Mouse (Mus musculus): ENCODE measurements around the gene Glod4.

The Glod4 gene

DNA sequence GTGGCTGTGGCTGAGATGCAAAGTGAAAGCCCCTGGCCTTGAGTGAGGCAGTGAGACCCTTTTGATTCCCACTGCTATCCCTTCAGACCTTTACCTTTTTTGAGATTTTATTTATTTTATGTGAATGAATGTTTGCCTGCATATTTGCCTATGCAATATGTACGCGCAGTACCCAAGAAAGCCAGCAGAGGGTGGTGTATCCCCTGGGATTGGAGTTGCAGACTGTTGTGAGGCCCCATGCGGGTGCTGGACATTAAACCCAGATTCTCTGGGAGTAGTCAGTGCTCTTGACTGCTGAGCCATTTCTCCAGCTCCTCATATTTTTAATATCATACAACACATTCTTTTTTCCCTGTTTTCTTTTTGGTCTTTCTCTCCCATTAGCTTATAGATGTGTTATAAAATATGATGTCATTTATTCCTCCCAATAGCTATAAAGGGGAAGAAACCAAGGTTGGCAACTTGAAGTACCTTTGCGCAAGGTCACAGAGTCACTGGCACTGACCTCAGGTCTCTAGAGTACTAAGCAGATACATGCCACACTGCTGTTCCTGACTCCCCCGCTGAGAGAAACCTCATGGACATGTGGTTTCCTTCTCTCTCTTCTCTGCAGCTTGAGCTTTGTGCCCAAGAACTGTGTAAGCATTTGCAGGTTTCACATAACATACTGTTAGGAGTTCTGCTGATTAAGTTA lies 157.5 kb downstream of the Glod4 start:
- DNase-seq (ENCODE audit: low read depth in 1 of 2, low spot score in 2 of 2): peak in 1 of 2 experiments; percentile 49

DNA sequence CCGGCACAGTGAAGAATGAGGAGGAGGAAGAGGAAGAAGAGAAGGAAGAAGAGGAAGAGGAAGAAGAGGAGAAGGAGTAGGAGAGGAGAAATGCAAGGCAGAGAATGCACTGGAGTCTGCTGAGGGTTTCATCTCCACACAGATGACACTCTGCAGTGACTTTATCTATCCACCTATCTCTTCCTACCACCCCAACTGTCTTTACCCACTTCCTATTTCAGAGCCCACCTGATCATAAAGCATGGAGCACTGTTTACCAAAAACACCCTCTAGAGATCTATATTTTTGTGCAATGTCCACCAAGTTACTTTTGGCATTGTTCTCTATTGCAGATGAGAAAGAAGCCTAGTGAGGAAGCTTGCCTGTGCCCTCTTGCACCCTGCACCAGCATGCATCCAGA lies 158.6 kb downstream of the Glod4 start:
- no peak for DNase-seq (ENCODE audit: low read depth in 1 of 2, low spot score in 2 of 2)

DNA sequence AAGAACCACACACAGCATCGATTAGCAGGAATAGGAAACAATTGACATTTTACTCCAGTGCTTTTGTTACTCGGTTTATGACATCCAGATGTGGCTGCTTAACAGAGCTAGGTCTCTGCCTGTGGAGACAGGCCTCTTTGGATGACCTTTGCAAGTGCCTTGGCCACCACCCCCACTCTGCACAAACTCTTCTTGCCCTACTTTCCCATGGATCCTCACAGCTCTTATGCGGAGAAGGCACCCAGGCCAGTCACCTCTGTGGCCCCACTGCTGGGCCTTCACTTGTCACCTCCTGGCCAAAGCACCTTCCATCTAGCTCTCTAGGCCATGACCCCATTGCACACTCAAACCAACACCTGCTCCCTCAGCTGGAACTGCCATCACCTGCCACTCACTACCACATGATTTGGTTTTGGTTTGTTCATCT lies 159.6 kb downstream of the Glod4 start:
- no peak for DNase-seq (ENCODE audit: low read depth in 1 of 2, low spot score in 2 of 2)

DNA sequence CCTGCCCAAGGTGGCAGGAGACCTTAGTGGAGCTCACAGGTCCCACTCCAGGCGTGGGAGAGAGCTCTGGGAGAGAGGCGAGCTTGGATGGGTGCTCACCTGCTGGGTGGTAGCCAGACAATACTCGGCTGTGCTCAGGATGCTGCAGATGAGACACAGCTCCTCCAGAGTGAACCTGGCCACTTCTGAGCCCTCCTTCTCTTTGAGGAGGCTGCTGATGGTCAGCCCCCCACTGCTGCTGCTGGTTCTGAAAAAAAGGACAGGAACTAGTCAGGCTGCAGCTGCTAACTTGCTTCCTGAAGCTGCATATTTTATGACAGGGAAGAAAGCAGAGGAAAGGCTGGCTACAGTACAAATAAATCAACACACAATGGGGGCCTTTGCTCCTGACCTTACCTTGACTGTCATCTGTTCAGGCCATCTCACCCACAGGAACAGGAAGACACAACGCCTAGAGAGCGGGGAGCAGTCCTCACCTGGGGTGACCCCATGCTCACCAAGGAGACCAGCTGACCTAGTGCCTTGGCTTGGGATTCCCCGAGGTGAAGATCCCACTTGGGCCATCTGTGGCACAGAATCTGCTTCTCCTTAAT lies 162.4 kb downstream of the Glod4 start:
- no peak for DNase-seq (ENCODE audit: low read depth in 1 of 2, low spot score in 2 of 2)

DNA sequence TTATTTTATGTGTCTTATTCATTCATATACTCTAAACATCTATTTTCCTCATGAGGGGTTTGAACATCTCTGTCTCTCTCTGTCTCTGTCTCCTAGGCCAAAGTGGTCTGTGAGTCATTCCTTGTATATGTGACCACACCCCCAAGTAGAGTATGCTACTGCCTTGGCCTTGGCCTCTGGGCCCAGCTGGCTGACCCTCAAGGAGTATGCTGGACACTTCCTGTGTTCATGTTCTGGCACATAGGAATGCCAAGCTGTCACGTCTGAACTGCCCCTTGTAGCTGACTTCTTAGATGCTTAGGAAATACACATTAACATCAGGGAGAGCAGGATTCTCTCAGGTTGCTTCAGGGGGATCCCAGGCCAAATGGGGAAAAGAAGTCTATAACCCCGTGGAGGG lies 163.2 kb downstream of the Glod4 start:
- DNase-seq (ENCODE audit: low read depth in 1 of 2, low spot score in 2 of 2): no peak

DNA sequence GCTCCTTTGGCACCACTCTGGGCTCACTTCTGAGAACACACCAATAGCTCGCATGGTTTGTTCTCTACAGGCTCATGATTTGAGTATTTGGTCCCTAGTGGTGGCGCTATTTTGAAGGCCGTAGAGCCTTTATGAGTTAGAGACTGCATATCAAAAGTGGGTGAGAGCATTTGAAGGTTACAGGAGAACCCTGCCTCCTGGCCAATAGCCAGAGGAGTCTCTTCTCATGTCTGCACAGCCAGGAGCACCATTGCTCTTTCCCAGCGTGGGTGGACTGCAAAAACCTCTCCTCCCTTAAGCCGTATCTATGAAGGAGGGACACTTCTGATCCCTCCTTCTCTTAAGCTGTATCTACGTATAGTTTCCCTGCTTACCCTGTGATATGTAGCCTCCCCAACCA lies 166.2 kb downstream of the Glod4 start:
- DNase-seq (ENCODE audit: low read depth in 1 of 2, low spot score in 2 of 2): no peak

DNA sequence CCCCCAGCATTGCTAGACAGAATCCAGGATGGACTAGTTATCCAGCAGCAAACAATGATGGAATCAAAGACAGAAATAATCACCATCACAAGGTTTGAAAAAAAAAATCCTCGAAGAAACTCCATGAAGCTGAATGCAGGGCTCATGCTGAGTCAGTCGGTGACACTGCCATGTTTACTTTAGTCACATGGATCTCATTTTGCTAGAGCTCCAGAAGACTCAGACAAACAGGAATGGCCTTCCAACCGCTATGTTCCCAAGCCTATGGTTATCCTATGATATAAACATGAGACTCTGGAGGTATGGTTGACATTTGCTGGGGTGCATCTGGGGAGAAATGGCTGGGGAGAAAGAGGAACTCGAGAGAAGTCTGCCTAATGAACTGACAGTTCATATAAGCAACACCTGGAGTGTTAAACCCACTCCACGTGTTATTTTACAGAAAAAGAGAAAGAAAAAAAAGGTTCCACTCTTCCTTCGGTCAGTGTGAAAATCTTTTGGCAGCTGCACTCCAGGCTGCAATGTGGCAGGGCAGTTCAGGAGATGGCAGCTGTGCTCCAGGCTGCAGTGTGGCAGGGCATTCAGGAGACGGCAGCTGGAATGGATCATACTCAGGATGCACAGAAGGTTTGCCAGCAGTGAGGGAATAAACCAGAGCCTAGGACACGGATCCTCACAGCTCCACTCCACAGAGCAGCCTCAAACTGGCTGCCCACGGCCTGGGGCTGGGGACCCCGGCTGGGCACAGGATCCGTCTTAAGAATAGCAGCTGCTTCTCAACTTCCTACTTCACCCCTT lies 169.0 kb downstream of the Glod4 start:
- no peak for DNase-seq (ENCODE audit: low read depth in 1 of 2, low spot score in 2 of 2)
